Mouse (Mus musculus): ENCODE measurements around the gene Pigv.

DNA sequence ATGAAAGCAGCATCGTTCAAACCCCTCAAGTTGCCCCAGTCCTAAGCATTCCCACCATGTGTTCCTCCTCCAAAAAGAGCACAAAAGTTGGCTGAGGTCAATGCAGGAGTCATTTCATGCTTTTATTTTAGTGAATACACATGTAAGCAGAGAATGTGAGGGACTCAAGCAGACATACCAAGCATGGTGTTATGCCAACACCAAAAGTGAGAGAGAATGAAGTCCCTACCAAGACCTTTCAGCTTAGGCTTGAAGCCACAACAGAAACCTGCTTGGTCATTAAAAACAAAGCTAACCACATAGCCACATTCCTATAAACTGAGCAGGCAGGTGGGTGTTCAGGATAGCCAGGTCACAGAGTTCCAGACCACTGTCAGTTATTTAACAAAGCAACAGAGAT lies 35.0 kb upstream of the Pigv start:
- TF ChIP-seq POLR2AphosphoS5 (IDR thresholded peaks at IDR 0.05; ENCODE audit: insufficient replicate concordance, low read depth, low read length) (no peak), CTCF (IDR thresholded peaks at IDR 0.05; ENCODE audit: low read depth, low read length) (no peak), TAL1 (conservative IDR thresholded peaks at IDR 0.05; ENCODE audit: low read depth, low read length) (no peak)

Data from G1E (cell line).